Mouse (Mus musculus) E14TG2a.4 (cell line): Measurements from ENCODE around the gene Sncb.

Experiments used
- CTCF ChIP-seq: conservative IDR thresholded peaks from 2 replicates; pipeline ENCODE4 v1.5.1; 2014; ENCODE audit warnings: low read length
- NANOG ChIP-seq: IDR thresholded peaks from 2 replicates; pipeline ENCODE4 v1.6.1; 2014; ENCODE audit warnings: borderline replicate concordance, low read length, mixed read lengths
- POU5F1 ChIP-seq: IDR thresholded peaks from 2 replicates; pipeline ENCODE4 v1.6.1; 2014; ENCODE audit warnings: low read length, borderline replicate concordance

DNA sequence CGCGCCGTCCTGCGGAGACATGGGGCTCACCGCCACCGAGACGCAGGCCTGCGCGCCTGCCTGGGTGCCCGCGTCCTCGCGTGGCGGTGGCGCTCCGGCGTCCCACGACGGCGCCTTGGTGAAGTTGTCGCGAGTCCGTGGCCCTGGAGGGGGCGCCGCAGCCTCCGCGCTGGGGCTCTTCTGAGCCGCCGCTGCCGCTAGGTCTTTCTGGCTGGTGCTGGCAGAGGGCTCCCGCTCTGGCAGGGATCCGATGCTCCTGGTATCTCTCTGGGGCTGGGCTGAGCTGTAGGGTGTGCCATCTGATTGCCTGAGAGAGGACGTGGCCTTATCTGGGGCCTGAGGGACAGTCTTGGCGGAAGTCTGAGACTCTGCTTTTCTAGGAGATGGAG lies 28.2 kb downstream of the Sncb start:
- TF ChIP-seq CTCF, result no peak
- TF ChIP-seq POU5F1, result no peak
- TF ChIP-seq NANOG, result no peak
